Mouse (Mus musculus) T-helper 2 cell (primary cell): ENCODE measurements at regions not wholly inside any gene's neighbourhood (a gene's known extent, or its start where the extent isn't known, plus 50 kb on each side); places are given as distances from the start of the nearest gene placed in this dataset.

ENCODE experiments used
- in situ Hi-C: fragments of 300-600 bp; cut with MboI, MseI; formaldehyde crosslinking; loops from one replicate; pipeline ENCODE4 v1.15.1; 2025; ENCODE audit warnings: high pct_unique_total_duplicates

DNA sequence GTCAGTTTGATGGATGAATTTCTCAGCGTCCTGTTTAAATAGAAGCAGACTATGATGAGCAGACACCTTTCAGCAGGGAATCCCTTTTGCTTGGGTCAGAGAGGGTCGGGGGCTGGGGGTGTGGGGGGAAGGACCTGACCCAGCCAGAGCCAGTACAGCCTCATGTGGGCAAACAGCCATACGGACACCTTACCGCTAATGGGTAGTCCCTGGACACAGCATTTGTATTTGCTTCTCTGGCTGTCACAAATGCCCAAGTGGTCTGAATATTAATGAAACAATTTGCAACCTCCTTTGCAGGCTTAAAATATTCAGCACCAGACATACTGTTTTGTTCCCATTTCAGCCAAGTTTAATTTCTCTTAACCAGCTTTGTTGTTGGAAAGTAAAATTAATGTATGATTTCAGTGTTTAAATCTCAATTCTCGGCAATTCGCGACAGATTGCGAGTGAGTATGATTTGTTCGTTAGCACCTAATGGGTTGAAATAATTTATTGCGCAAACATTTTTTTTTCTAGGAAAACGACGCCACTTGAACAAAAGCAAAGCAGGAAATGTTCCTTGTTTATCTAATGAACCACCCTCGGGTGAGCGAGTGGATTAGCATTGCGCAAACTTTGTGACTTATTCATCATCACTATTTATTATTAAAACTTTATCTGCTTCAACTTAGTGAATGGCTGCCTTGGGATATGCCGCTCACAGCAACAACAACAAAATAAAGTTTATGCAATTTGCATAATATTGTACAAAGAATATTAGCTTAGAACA is 166.2 kb downstream of the Cdh26 start:
- in situ Hi-C loops: no loop called here

DNA sequence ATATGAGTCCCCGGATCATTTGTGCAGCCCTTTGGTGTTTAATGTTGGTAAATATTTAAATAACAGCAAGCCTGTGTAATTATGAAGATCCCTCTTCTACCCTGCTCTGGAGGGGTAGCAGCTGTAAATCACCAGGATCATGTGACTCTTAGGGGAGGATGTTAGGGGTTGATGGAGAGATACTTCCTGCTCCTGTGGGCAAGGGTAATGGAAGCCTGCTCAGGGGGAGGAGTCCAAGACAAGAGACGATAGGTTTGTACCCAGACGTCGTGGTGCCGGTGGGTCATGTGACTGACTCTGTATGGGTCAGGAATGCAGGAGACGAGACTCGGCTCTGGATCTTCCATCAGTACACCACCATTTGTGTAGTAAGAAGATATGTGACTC is 166.7 kb downstream of the Cdh26 start:
- in situ Hi-C loops: no loop called here

DNA sequence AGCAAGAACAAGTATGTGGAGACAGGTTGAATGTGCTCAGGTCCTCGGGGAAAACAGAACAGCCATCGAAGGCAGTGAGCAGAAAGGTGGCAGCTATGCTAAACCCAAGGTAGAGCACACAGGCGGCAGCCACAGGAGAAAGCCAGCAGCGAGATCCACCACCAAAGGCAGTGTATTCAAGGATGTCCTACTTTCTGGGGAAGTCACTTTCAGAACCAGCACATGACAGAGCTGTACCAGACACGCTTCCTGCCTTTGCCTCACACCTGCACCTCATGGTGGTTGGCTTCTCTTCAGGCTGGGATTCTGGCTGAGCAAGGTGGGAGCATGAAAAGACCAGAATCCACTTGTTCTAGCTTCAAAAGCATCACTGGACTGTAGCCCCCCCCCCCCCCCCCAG is 168.0 kb downstream of the Cdh26 start:
- in situ Hi-C loops: no loop called here

DNA sequence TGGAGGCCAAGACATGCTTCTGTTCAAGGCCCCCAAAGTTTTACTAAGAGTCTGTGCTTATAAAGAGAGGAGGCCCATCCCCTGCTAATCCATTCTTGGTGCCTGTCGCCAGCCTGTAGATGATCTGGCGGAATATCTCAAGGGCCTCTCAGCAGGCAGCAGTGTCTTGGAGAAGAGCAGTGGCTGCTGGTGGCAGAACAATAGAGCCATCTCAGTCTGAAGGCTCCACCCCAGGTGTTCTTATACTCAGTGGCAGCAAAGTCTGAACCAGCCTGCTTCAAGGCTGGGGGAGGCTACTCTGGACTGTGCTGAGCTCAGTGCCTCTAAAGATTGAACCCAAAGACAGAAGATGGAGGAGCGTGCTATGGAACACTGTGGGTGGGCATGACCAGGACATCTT is 168.5 kb downstream of the Cdh26 start:
- in situ Hi-C loops: no loop called here

DNA sequence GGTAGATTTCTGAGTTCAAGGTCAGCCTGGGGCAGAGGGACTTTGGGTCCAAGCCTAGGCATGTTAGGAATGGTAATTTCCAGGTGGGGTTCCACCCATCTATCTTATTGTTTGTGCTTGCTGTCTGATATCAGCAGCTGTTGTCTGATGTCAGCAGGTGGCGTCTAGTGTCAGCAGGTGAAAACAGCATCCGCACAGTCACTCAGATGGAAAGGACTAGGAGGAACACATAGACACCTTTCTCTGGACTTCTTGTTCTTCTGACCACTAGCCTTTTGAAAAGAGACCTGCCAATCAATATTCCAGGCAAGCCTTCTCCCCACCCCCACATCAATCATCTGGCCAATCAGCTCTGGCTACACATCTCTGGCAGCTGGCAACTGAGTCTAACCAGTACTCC is 173.1 kb downstream of the Cdh26 start:
- in situ Hi-C loops: no loop called here

DNA sequence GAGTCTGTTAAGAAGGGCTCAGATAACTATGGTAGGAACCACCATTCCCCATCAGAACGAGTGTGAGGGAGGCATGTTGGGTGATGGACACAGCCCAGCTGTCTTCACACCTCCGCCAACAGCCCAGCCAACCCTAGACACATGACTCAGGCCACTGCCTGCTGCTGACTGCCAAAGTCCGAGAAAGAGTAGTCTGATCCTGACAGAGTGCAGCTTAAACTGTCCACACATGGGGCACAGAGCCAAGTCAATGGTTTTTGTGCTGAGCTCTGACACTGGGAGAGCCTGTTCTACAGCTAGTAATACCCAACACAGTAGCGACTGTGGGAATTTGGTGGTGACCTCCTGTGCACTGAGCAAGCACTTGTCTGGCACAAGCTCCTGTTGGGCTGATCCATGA is 176.4 kb downstream of the Cdh26 start:
- in situ Hi-C loops: no loop called here

DNA sequence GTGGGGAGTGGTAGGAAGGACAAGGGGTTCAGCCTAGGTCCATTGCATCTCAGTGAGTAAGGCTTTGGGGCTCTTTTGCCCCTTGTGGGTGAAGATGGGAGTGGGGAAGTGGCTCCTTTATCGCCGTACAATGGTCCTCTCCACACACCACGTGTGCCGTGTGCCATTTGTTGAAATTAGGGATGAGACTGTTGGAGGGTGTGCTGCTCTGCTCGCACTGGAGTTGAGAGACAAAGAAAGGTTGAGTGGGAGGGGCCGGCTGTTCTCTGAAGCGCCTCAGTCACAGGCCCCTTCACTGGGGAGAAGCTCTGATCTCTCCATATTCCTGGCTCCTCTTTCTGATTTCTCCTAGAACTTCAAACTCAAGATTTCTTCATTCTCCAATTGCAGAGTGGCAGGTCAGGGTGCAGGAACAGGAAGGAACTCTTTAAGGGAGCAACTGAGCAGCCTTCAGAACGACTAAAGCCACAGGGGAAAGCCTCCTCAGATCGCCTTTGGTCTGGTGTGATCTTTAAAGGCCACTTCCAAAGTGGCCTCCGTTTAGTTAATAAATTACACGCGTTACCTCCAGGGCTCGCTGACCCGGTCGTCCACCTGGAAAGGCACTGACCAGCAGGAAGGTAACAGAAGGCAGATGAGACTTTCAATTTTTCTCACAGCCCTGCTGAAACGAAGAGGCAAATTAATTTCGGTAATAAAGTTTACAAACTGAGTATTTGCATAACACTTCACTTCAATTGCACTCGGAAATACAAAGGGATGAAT is 180.1 kb downstream of the Cdh26 start:
- in situ Hi-C loops: no loop called here

DNA sequence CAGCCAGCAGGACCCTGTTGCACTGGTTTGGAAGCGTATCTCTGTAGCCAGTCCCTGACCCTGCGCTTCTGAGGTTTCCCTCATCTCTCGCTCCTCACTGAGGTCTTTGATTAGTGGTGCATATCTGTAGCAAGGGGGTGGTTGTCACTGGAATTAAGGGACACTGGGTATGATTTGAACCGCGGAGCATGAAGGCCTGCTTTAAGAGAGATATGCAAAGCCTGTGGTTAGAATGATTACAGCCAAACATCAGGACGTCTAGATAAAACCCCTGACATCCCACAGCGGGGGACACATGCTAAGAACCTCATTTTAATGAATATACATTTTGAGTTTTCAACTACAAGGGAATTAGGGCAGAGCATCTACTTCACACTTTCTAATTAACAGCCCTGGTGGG is 184.4 kb downstream of the Cdh26 start:
- in situ Hi-C loops: no loop called here

DNA sequence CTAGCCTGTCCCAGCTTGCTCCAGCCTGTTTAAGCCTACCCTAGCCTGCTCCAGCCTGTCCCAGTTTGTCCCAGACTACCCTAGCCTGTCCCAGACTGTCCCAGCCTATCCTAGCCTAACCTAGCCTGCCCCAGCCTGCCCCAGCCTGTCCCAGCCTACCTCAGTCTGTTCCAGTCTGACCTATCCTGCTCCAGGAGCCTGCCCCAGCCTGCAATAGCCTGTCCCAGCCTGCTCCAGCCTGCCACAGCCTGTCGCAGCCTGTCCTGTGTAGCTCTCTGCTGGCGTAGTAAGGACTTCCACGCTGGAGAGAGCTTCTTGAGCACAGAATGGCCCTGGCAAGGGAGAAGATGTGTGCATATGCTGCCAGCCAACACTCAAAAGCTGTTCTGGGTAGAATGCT is 192.5 kb downstream of the Cdh26 start:
- in situ Hi-C loops: no loop called here

DNA sequence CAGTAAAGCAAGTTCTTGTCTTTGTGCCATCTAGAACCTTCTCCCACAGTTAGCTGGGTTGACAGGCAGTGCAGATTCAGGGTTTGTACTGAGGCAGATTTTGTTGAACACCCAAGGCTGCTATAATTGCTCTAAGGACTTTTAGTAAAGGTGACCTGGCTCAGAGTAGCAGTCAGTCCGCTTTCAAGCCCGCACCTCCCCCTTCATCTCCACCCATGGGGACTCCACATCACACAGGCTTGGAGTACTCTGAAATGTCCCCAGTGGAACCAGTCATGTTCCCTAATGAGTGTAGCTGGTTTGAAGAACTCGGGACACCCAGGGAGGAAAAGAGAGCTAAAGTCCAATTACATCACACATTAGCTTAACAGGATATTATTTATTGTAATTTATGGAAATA is 194.1 kb downstream of the Cdh26 start:
- in situ Hi-C loops: no loop called here

DNA sequence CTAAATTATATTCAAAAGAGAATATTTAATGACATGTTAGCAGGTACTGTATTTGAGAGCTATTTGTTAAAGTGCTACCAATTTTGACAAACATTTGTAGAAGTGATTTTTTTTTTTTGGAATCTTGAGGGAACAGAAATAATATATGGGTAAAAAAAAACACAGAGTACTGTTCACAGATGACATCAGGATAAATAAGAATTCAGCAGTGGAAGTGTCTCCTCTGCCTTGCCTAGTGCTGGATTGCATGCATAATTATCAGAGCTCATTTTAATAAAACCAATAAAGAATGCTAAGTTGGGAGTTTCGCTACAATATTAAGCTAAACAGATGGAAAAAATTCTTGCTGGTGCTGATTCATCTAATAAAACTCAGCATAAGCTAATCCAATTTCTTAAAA is 194.6 kb downstream of the Cdh26 start:
- in situ Hi-C loops: no loop called here

DNA sequence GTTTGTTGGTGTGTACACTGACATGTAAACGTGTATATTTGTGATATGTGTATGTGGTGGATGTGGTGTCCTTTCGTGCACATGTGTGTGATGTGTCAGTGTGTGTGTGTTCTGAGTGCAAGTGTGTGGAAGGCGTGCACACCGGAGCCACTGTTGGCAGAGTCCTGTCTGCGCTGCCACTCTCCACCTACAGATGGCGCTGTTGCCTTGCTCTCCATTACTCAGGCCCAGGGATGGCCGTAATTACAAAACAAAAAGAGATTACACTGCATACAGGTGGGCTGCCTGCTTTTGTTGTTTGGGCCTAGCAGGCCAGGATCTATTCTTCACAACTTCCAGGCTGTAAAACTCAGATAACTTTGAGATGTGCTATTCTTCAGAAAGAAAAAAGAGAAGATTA is 199.4 kb downstream of the Cdh26 start:
- in situ Hi-C loops: no loop called here

DNA sequence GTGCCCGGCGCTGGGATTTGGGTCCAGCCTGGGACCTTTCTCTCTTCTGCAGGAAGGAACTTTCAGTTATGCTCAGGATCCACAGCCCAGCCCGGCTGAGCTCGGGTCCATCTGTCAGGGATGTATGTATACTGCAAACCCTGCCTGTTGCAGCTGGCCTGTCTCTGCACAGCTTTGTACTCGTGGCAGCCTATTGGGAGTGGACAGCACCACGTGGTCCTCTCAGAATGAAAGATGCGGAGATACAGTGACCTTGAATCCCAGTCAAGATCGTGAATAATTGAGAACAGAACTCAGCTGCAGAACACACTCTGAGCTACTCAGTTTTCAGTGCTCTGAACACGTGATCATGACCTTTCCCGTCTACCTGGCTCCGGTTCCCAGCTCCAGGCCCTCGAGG is 200.2 kb downstream of the Cdh26 start:
- in situ Hi-C loops: no loop called here

DNA sequence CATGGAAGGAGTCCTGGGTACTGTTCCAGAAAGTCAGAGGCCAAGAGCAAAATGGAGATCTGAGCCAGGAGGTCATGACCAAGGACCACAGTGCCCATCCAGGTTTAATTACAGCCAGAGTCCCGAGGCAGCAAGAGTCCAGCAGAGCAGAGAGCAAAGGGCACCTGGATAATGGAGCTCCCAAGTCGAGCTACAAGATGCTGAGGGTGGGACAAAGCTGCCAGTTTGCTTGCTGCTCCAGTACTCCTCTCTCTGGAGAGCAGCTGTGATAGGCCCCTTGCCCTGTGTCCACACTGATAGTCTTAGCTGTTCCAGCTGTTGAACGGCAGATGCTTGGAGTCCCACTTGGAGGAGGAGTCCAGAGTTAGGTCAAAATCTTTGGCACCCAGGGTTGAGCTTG is 201.0 kb downstream of the Cdh26 start:
- in situ Hi-C loops: no loop called here

DNA sequence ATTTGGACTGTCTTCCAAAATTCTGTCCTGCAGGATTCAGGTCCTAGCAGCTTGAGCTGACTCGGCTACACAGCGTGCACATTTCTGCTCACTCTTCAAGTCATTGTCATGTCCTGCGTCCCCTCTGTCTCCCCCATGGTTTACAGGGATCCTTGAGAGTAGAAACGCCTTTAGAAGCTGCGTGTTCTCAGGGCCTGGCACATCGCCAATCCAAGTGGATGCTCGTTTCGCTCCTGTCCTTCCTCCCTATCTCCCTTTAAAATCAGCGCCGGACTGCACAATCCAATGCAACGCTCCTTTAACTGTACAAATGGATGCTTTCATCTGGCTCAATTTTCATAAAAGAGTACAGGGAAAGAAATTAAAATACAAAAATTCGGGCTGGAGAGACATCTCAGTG is 201.6 kb downstream of the Cdh26 start:
- in situ Hi-C loops: no loop called here

DNA sequence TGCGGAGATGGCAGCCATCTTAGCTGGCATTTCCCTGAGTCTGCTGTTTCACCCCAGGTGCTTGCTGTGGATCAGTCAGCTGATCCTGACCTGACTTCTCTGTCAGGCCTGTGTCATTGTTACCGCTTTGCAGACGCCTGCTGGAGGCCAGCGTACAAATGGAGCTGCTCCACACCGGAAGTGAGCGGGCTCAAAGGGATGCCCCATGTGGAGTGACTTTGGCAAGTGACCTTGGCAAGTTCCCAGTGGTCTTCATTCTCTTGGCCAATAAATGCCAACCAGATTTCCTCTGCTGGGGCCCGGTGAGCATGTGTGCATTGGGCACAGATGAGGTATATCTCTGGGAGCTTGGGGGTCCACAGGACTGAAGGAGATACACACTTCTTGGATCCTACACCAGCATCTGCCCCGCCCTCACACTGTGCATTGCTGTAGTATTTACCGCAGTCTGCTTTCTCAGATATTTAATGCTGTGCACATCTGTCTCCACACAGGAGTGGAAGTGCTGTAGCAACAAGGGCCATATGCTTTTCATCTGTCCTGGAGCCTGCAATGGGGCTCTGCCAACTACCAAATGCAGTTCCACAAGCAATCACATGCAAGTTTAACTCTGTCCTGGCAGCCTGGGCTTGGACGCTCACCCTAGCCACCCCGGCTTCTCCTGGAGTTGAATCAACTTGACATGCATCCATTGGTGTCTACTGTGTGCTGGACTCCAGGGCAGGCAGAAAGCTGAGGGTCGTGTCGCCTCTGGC is 202.7 kb downstream of the Cdh26 start:
- in situ Hi-C loops: no loop called here

DNA sequence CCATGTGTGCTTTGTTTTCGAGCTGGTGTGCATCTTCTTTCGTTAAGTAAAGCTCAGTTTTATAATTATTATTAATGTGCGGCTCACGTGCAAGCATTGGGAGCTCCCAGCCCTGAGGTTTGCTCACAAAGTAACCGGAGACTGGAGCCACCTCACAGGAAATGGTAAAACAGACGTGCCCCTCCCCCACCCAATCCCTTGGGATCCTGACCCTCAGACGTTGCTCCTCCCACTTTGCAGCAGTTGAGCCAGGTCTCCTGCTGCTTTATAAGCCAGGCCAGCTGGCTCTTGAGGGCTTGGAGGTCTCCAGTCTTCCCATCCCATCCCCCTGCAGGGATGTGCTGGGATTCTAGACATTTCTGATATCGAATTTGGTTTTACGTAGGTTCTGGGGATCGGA is 203.8 kb downstream of the Cdh26 start:
- in situ Hi-C loops: no loop called here

DNA sequence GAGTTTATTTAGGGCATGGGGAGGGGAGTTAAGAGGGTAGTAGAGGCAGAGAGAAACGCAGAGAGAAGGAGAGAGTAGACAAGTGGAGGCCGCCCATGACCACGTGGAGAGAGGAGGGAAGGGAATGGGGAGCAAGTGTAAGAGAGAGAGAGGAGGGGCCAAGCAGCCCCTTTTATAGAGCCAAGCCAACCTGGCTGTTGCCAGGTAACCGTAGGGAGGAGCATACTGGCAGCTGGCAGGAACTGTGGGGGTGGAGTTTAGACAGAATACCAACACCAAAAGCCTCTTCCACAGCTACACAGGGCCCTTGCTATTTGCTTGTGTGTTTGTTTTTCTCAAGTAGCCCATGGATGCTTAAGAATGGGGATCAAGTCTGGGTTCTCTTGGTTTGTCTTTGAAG is 205.4 kb downstream of the Cdh26 start:
- in situ Hi-C loops: no loop called here

DNA sequence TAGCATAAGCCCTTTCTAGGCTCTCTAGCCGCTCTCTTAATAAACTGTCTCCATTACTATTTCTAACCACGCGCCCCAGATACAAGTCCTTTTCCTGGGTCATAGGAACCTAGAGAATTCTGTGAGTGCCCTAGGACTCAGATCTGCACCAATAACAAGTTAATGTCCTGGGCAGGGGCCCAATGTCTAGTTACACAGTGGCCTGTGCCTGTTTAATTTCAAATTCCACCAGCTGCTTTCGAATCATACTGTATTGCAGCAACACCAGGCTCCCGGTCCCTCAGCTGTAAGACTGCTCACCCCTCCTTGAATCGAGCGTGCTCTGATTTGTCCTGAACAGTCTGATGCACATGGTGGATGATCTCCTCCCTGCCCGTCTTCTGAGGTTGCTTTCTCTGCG is 206.6 kb downstream of the Cdh26 start:
- in situ Hi-C loops: no loop called here

DNA sequence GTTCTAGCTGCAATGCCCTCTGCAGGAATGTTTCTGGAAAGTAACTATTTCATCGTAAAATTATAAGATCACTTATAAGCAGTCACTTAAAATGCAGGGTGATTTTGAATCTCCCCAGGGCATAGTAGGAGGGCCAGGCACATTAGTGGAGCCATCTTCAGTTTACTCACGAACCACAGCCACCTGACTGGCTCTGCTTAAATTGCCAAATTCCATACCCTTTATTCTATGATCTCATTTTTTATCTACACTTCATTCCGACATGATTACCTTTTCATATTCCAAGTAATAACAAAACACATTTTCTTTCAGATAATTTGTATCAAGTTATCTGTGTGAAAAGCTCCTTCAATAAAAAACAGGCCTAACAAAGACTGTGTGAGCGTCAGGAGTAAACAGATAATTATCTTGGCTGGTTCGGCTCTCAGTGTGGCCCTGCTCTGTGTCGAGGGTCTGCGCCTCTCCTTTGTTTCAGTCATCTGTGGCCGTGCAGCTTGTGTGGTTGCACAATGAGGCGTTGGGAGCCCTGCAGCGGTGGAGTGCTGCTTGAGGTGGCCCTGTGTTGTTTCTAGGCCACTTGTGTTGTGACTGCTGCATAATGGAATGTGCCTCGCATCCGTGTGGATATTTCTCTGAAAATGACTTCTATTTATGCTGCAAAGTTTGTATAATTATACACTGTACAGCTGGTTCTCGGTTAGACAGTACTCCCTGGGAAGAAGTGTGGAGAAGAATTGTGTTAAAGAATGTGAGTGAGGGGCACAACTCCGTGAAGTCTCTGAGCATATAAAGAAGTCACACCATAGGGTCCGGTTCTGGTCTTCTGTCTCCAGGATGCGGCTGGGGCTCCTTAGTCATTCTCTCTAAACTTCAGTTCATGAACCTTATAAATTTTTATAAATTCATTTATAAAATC is 212.1 kb downstream of the Cdh26 start:
- in situ Hi-C loops: no loop called here

DNA sequence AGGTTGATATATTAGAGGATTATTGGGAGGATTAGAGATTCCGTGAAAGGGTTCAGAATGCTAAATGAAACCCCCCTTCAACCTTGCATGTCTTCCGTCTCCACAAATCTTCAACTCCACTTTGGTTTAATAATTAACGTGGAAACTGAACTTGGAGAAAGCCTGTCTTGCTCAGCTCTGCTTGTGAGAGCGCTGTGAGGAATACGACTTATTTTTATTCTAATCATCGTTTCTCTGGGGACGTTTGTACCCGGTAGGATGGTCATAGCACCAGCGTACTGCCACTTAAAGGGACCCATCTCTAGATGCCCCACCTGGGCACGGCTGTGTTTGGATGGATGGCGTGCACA is 212.7 kb downstream of the Cdh26 start:
- in situ Hi-C loops: no loop called here

DNA sequence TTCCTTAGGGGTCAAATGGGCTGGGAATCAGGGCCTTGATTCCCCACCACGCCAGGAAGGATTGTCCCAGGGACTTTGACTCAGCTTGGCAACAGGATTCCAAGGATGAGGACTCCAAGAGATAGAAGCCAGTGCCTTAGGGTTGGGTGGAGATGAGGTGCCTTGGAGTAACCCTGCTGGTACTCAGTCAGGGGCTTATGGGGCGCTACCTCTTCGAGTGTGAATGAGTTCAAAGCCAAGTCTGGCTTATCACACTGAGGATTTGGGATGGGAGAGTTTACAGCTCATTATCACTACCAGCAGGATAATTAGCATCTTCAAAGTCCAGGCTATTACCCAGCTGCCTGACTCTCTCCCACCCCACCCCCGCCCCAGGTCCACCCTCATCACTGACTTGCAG is 213.5 kb downstream of the Cdh26 start:
- in situ Hi-C loops: no loop called here
